Mouse (Mus musculus) C2C12 (cell line): ENCODE data around the gene Mfng.

Experiments used
- CTCF ChIP-seq: IDR thresholded peaks from one replicate; pipeline ENCODE4 v1.5.1; 2011; ENCODE audit not compliant: control insufficient read depth, insufficient read depth, insufficient read length
- MAX ChIP-seq: IDR thresholded peaks from one replicate; pipeline ENCODE4 v1.6.1; 2011; ENCODE audit warnings: mild to moderate bottlenecking, control low read depth
- MYOG ChIP-seq: IDR thresholded peaks from one replicate; pipeline ENCODE4 v1.6.1; 2011; ENCODE audit not compliant: control insufficient read depth, insufficient read length; ENCODE audit errors: extremely low read depth
- USF1 ChIP-seq: IDR thresholded peaks from one replicate; pipeline ENCODE4 v1.6.1; 2011; ENCODE audit warnings: low read depth, mild to moderate bottlenecking, control low read depth, moderate library complexity

DNA sequence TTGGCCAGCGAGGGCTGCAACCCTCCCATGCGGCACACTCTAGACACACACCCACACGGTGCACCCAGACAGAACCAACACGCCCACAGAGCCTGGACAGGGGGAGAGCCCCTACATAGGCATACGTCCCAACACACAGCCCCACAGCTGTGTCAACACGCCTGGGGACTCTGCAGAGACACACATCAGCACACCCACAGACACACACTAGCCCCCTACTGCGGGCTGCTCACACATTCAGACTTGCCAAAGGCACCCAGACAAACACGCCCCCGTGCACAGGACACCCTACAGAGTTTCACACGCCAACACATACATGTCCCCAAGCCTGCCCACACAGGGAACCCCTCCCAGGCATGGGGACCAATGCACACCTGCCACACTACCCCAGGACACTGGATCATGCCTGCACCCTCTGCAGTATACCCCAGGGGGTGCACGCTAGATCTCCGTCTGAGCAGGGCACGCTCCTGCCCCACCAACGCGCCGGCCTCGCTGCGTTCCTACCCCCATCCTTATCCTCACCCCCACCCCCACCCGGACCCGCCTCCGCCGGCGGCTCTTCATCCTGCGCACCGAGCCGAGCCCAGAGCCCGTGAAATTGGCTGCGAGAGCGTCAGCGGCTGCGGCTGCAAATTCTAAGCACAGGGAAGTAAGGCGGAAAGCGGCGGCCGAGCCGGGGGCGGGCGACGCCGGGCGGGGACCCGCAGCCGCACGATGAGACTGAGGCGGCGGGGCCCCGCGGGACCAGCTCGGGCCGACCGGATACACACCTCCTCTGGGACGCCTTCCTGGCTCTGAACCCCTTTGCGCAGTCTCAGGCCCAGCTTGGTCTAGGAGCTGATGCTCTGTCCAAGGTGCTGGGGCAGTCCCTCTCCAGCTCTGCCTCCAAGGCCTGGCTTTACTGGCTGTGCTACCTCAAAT, 60.7 kb downstream of the Mfng start:
- no peak for TF ChIP-seq USF1
- no peak for TF ChIP-seq MAX
- TF ChIP-seq CTCF = no peak
- TF ChIP-seq MYOG = no peak
